Mouse (Mus musculus): ENCODE data around the gene Tnrc6b. TPM values are rescaled to one million over a fixed set of nuclear protein-coding genes. Genes with fewer than 3 reads are reported as not detected.

The Tnrc6b gene
- polyA plus RNA-seq, 1 experiment from 2014 or later: 42.9 TPM

- no peaks in the 10 kb centered on the region for H3K27me3 ChIP-seq (replicated peaks)
- H3K4me1 ChIP-seq: no peaks in the 10 kb centered on the region
- no peak overlapping the region for H3K9ac ChIP-seq
- H3K4me2 ChIP-seq (replicated peaks): no peak overlapping the region
- H3K36me3 ChIP-seq: no peaks in the 10 kb centered on the region
- 92% methylated on average over 5 of the region's 5 CpGs for WGBS
- H3K27ac ChIP-seq: no peak overlapping the region
- H3K4me3 ChIP-seq: no peak overlapping the region
- no peaks in the 10 kb centered on the region for H3K9me3 ChIP-seq
- ATAC-seq (ENCODE audit: low FRiP score, low read depth): no peak
These were observed 69.1 kb downstream of the Tnrc6b start for GRCm38 (mm10) chr15:80780154-80780751.

GRCm38 (mm10) chr15:80781218-80781806 is 70.2 kb downstream of the Tnrc6b start:
- Histone ChIP-seq H3K27ac (no peak overlapping the region), H3K36me3 (no peaks in the 10 kb centered on the region), H3K4me1 (no peaks in the 10 kb centered on the region), H3K4me3 (no peak overlapping the region), H3K4me2 (replicated peaks) (no peak overlapping the region), H3K9ac (no peak overlapping the region), H3K27me3 (replicated peaks) (no peaks in the 10 kb centered on the region), H3K9me3 (no peaks in the 10 kb centered on the region)
- no peak for ATAC-seq (ENCODE audit: low FRiP score, low read depth)
- 93% methylated on average over 5 of the region's 5 CpGs for WGBS

DNA sequence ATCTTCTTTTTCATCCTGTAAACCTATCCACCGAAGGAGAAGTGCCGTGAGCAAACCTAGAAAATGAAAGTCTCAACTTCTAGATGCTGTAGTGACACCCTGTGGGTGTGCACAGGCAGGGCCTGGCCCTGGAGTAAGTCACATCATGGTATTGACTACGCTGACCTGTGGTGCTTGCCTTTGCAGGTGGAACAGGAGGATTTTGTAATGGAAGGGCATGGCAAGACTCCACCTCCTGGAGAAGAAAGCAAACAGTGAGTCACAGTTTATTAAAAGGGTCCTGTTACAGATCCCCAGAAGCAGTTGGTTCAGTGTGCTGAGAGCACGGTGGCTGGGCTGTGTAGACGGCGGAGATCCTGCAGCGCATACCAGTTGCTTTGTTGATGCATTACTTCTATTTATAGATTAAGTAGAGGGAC is 73.4 kb downstream of the Tnrc6b start:
- no peaks in the 10 kb centered on the region for H3K4me1 ChIP-seq
- no peak overlapping the region for H3K4me2 ChIP-seq (replicated peaks)
- no peaks in the 10 kb centered on the region for H3K9me3 ChIP-seq
- no peak overlapping the region for H3K9ac ChIP-seq
- H3K4me3 ChIP-seq: no peak overlapping the region
- H3K27ac ChIP-seq: no peak overlapping the region
- WGBS: 69% methylated on average over 7 of the region's 7 CpGs
- H3K36me3 ChIP-seq: no peaks in the 10 kb centered on the region
- no peaks in the 10 kb centered on the region for H3K27me3 ChIP-seq (replicated peaks)
- ATAC-seq (ENCODE audit: low FRiP score, low read depth): no peak

DNA sequence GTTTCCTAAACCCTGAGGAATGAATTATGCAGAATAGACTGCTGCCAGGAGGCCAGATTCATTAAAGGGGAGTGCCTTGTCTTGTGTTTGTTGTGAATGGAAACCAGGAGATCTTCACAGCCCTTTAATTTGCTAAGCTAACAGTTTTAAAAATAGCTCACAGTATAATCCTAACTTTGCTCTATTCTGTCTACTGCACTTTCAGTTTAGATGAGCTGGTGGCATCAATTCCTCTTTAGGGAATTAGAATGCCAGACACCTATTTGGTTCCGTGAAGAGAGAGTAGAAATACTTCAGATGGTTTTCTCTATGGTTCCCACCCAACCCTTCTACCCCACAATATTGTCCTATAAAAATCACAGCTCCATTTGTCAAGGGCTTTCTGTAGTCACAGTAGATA is 74.6 kb downstream of the Tnrc6b start:
- ATAC-seq (ENCODE audit: low FRiP score, low read depth): no peak
- H3K9ac ChIP-seq: no peak overlapping the region
- WGBS: 94% methylated on average over 1 of the region's 1 CpGs

DNA sequence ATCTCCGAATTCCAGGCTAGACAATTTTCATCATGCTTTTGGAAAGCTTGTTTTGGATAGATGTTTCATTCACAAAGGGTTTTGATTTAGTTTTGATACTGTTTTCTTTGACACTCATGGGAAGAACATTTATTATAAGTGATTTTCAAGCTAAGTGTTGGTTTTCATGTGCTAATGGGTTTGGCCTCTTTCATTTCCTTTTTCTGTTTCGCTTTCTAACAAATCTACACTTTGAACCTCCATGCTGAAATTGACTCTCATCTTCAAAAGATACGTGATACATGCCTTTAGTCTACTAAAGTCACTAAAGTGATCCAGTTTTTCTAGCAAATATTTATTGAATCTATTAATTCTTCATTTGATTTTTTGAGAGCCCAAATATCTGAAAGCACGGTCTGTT is 76.6 kb downstream of the Tnrc6b start:
- no peaks in the 10 kb centered on the region for H3K36me3 ChIP-seq
- H3K27me3 ChIP-seq (replicated peaks): no peaks in the 10 kb centered on the region
- no peak overlapping the region for H3K9ac ChIP-seq
- H3K27ac ChIP-seq: no peak overlapping the region
- H3K9me3 ChIP-seq: no peaks in the 10 kb centered on the region
- WGBS: 94% methylated on average over 4 of the region's 4 CpGs
- no peak overlapping the region for H3K4me2 ChIP-seq (replicated peaks)
- ATAC-seq (ENCODE audit: low FRiP score, low read depth): no peak
- no peaks in the 10 kb centered on the region for H3K4me1 ChIP-seq
- H3K4me3 ChIP-seq: no peak overlapping the region

More for the DNA sequence above, 74.6 kb downstream of the Tnrc6b start:
- H3K4me1 ChIP-seq: no peaks in the 10 kb centered on the region
- H3K4me3 ChIP-seq: no peak overlapping the region
- no peaks in the 10 kb centered on the region for H3K27me3 ChIP-seq (replicated peaks)
- H3K4me2 ChIP-seq (replicated peaks): no peak overlapping the region
- H3K9me3 ChIP-seq: no peaks in the 10 kb centered on the region
- no peaks in the 10 kb centered on the region for H3K36me3 ChIP-seq
- no peak overlapping the region for H3K27ac ChIP-seq

DNA sequence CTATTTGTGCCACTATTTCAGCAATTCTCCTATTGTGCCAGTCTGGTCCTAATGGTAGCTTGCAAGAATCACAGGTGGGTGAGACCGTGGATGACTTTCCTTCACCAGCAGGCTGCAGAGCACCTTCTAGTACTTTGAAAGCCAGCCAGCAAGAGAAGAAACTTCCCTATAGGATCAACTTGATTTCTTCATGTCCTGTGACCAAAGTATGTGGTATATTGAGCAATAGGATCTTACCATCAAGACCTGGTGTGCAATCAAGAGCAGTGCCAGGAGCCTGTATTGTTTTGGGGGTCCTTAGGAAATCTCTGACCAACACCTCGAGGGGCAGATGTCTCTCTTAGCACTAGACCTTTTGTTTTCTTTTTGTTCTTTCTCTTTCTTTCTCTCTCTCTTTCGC is 81.4 kb downstream of the Tnrc6b start:
- H3K36me3 ChIP-seq: no peaks in the 10 kb centered on the region
- H3K9ac ChIP-seq: no peak overlapping the region
- H3K27ac ChIP-seq: no peak overlapping the region
- H3K4me3 ChIP-seq: no peak overlapping the region
- 81% methylated on average over 3 of the region's 3 CpGs for WGBS
- H3K9me3 ChIP-seq: no peaks in the 10 kb centered on the region
- no peaks in the 10 kb centered on the region for H3K27me3 ChIP-seq (replicated peaks)
- H3K4me2 ChIP-seq (replicated peaks): no peak overlapping the region
- H3K4me1 ChIP-seq: peaks cover 3% of the 10 kb centered on the region
- ATAC-seq (ENCODE audit: low FRiP score, low read depth): no peak

DNA sequence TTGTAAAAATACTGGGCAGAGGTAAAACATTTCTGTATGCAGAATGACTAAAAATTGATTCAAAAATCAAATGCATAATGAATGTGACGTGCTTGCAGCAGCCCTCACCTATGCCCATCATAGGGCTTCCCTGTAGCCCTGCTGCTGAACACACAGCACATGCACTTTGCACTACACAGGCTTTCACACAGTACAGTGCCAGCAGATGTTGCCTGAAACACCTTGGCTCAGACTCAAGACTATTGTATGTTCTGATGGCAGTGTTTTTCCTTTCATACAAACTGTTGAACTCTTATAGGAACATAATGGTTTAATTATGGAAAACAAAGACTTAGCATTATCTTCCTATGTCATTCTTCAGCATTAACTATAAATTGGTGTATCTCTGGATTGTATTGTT is 84.0 kb downstream of the Tnrc6b start:
- 92% methylated on average over 1 of the region's 1 CpGs for WGBS
- H3K9ac ChIP-seq: no peak overlapping the region
- ATAC-seq (ENCODE audit: low FRiP score, low read depth): no peak
- H3K9me3 ChIP-seq: no peaks in the 10 kb centered on the region
- no peak overlapping the region for H3K4me2 ChIP-seq (replicated peaks)
- peaks cover 6% of the 10 kb centered on the region for H3K4me1 ChIP-seq
- H3K36me3 ChIP-seq: no peaks in the 10 kb centered on the region
- no peak overlapping the region for H3K27ac ChIP-seq
- no peak overlapping the region for H3K4me3 ChIP-seq
- H3K27me3 ChIP-seq (replicated peaks): no peaks in the 10 kb centered on the region

DNA sequence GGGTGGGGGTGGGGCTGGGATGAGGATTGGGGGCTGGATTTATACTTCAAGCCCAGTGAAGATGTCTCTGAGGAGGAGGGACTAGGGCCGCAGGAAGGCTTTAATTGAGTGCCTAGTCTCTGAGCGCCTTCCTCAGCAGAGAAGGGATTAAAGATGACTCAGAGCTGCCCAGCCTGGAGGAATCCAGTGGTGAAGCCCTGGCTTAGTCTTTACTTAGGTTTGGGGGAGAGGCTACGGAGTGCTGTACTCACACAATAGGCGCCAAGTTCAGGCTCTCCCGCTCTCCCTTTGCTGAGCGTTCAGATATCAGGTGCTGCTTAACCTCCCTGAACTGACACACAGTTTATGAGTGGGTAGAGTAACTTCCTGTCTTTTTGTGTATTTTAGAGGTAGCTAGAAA is 86.6 kb downstream of the Tnrc6b start:
- H3K27me3 ChIP-seq (replicated peaks): no peaks in the 10 kb centered on the region
- peaks cover 25% of the 10 kb centered on the region for H3K4me1 ChIP-seq
- 2% methylated on average over 6 of the region's 6 CpGs for WGBS
- H3K36me3 ChIP-seq: no peaks in the 10 kb centered on the region
- H3K9me3 ChIP-seq: no peaks in the 10 kb centered on the region
- peak; percentile 61 for ATAC-seq (ENCODE audit: low FRiP score, low read depth)
- peak overlapping the region; percentile 58 for H3K9ac ChIP-seq
- H3K4me2 ChIP-seq (replicated peaks): peak overlapping the region; percentile 68
- peak overlapping the region; percentile 54 for H3K4me3 ChIP-seq
- no peak overlapping the region; the same call in 1 of the 2 replicates for H3K27ac ChIP-seq

DNA sequence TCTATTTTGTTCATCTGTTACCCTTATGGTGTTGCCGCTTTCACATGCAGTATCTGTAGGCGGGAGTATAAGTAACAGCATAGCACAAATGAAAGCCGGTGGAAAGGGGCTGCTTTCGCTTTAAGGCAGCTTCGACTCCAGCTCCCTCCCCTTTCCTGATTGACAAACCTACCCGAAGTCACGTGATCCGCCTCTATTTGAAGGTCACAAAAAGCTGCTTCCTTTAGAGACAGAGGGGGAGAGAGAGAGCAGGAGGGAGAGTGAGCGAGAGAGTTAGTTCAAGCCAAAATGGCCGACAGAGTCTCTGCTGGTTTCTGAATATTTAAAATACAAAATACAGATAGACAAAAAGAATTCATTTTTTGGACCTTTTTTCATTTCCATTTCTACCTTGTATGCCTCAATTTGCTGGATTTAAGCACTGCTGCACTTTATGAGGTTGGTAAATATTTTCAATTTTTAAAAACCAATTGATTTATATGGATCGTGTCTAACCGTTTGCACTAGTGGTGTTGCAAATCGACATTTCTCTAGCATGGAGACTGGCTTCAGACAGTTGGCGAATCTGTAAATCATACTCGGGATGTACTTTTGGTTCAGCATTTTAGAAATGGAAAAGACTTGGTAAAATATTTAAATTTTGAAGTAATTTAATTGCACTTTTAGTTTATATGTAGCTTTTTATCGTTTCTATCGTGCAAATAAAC is 87.4 kb downstream of the Tnrc6b start:
- Histone ChIP-seq H3K4me2 (replicated peaks) (peak overlapping the region; percentile 69), H3K27me3 (replicated peaks) (no peaks in the 10 kb centered on the region), H3K4me3 (peak overlapping the region; percentile 54), H3K9me3 (no peaks in the 10 kb centered on the region), H3K36me3 (no peaks in the 10 kb centered on the region), H3K27ac (0 out of 2 replicates have a peak overlapping the region, but pooled peaks have one; percentile 16), H3K9ac (peak overlapping the region; percentile 75), H3K4me1 (peaks cover 25% of the 10 kb centered on the region)
- peak; percentile 89 for ATAC-seq (ENCODE audit: low FRiP score, low read depth)
- under 1% methylated on average over 17 of the region's 17 CpGs for WGBS

GRCm38 (mm10) chr15:80799074-80799633 is 88.0 kb downstream of the Tnrc6b start:
- H3K36me3 ChIP-seq: no peaks in the 10 kb centered on the region
- peak; percentile 74 for ATAC-seq (ENCODE audit: low FRiP score, low read depth)
- peak overlapping the region; percentile 54 for H3K4me3 ChIP-seq
- peaks cover 25% of the 10 kb centered on the region for H3K4me1 ChIP-seq
- under 1% methylated on average over 10 of the region's 10 CpGs for WGBS
- H3K4me2 ChIP-seq (replicated peaks): peak overlapping the region; percentile 69
- H3K9ac ChIP-seq: peak overlapping the region; percentile 75
- no peaks in the 10 kb centered on the region for H3K27me3 ChIP-seq (replicated peaks)
- H3K9me3 ChIP-seq: no peaks in the 10 kb centered on the region
- peak overlapping the region; percentile 57; the same call in 1 of the 2 replicates for H3K27ac ChIP-seq

- Histone ChIP-seq H3K27me3 (replicated peaks) (no peaks in the 10 kb centered on the region), H3K9ac (peak overlapping the region; percentile 75), H3K4me1 (peaks cover 27% of the 10 kb centered on the region), H3K27ac (no peak overlapping the region), H3K9me3 (no peaks in the 10 kb centered on the region), H3K4me2 (replicated peaks) (peak overlapping the region; percentile 69), H3K4me3 (peak overlapping the region; percentile 54), H3K36me3 (no peaks in the 10 kb centered on the region)
- ATAC-seq (ENCODE audit: low FRiP score, low read depth): peak; percentile 61; the same call in 1 of the 2 replicates
- WGBS: under 1% methylated on average over 10 of the region's 10 CpGs
These were observed 88.6 kb downstream of the Tnrc6b start for GRCm38 (mm10) chr15:80799634-80800137.

DNA sequence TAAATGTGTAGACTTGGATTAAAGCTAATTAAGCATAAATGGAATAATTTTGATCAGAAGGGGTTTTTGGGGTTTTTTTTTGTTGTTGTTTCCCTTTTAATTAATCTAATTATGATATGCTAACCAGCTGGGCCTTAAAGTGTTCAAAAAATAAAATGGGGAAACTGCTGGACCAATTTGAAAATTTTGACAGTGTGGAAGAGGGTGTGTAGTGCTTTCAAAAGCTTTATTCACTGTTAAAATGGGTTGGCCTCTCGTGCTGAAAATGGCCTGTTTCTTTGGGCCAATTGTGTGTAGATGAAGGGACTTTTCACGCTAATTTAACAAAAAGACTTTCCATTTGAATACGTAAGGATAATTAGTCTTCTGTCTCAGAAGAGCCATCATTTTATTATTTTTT is 89.1 kb downstream of the Tnrc6b start:
- H3K27ac ChIP-seq: no peak overlapping the region

More for the DNA sequence above, 89.1 kb downstream of the Tnrc6b start:
- H3K36me3 ChIP-seq: no peaks in the 10 kb centered on the region
- H3K9me3 ChIP-seq: no peaks in the 10 kb centered on the region
- 3% methylated on average over 3 of the region's 3 CpGs for WGBS
- H3K9ac ChIP-seq: peak overlapping the region; percentile 75; the same call in 1 of the 2 replicates
- no peak for ATAC-seq (ENCODE audit: low FRiP score, low read depth)
- H3K4me3 ChIP-seq: peak overlapping the region; percentile 54
- peak overlapping the region; percentile 69 for H3K4me2 ChIP-seq (replicated peaks)
- peaks cover 28% of the 10 kb centered on the region for H3K4me1 ChIP-seq
- no peaks in the 10 kb centered on the region for H3K27me3 ChIP-seq (replicated peaks)

Data from neural tube, embryonic 12.5 days (tissue).